Mouse (Mus musculus): ENCODE data around the gene Gtpbp8. TPM values are rescaled to one million over a fixed set of nuclear protein-coding genes. Genes with fewer than 3 reads are reported as not detected.

The Gtpbp8 gene
- polyA plus RNA-seq, 1 experiment from 2014 or later = 28.9 TPM

- ATAC-seq (ENCODE audit: low FRiP score, low TSS enrichment) = no peak
- no peak overlapping the region for H3K9ac ChIP-seq (replicated peaks; ENCODE audit: low read length)
- no peak overlapping the region for H3K4me2 ChIP-seq (replicated peaks; ENCODE audit: low read depth, low read length)
- no peak overlapping the region for H3K27ac ChIP-seq (ENCODE audit: low read length)
- no peaks in the 10 kb centered on the region for H3K36me3 ChIP-seq (ENCODE audit: insufficient read depth, low read length)
- H3K9me3 ChIP-seq (ENCODE audit: low read length) = no peaks in the 10 kb centered on the region
- H3K4me3 ChIP-seq (ENCODE audit: low read length) = no peak overlapping the region
- no peaks in the 10 kb centered on the region for H3K4me1 ChIP-seq (ENCODE audit: insufficient read depth, low read length)
- WGBS = 82% methylated on average over 7 of the region's 7 CpGs
- no peaks in the 10 kb centered on the region for H3K27me3 ChIP-seq (ENCODE audit: insufficient read depth, low read length)
Measured at GRCm38 (mm10) chr16:44767506-44767905, 21.3 kb upstream of the Gtpbp8 start.

DNA sequence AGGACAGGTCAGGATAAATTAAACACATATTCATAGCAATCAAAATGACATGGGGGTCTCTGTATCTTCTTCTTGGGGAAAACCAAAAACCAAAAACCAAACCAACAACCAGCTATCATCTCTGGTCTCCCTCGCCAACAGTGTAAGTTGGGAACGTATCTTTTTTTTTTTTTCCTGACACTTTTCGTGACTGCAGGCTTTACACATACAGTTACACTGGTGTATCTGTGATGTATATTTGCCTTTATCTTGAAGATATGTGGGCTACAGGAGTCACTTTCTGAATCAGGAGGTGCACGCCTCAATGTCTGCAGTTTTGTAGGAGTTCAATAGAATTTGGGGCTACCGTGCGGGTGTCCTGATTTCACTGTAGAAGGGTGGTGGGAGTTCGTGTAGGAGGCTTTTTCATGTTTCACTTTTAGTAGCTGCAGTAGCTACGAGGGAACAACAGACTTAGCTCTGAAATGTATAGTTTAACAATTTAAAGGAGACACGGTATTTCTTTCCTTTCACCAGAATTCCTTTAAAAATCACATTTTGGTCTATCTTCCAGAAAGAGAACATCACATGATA is 20.2 kb upstream of the Gtpbp8 start:
- Histone ChIP-seq H3K9me3 (ENCODE audit: low read length) (no peaks in the 10 kb centered on the region), H3K4me1 (ENCODE audit: insufficient read depth, low read length) (no peaks in the 10 kb centered on the region), H3K4me3 (ENCODE audit: low read length) (no peak overlapping the region), H3K27me3 (ENCODE audit: insufficient read depth, low read length) (no peaks in the 10 kb centered on the region), H3K27ac (ENCODE audit: low read length) (no peak overlapping the region), H3K4me2 (replicated peaks; ENCODE audit: low read depth, low read length) (no peak overlapping the region), H3K36me3 (ENCODE audit: insufficient read depth, low read length) (no peaks in the 10 kb centered on the region), H3K9ac (replicated peaks; ENCODE audit: low read length) (no peak overlapping the region)
- WGBS = 85% methylated on average over 9 of the region's 9 CpGs
- ATAC-seq (ENCODE audit: low FRiP score, low TSS enrichment) = no peak

GRCm38 (mm10) chr16:44765555-44766319 is 19.6 kb upstream of the Gtpbp8 start, which contains the start of gene Cd200r1:
Cd200r1 (plus strand) TSS chr16:44765736.
- no peak for ATAC-seq (ENCODE audit: low FRiP score, low TSS enrichment)
- no peak within 1 kb of the TSS for H3K4me2 ChIP-seq (replicated peaks; ENCODE audit: low read depth, low read length)
- H3K9me3 ChIP-seq (ENCODE audit: low read length) = no peaks in the 10 kb centered on the region
- no peaks in the 10 kb centered on the region for H3K4me1 ChIP-seq (ENCODE audit: insufficient read depth, low read length)
- H3K27me3 ChIP-seq (ENCODE audit: insufficient read depth, low read length) = no peaks in the 10 kb centered on the region
- WGBS = 79% methylated on average over 22 of the region's 22 CpGs
- H3K36me3 ChIP-seq (ENCODE audit: insufficient read depth, low read length) = no peaks in the 10 kb centered on the region
- H3K27ac ChIP-seq (ENCODE audit: low read length) = no peak within 1 kb of the TSS
- no peak within 1 kb of the TSS for H3K9ac ChIP-seq (replicated peaks; ENCODE audit: low read length)
- H3K4me3 ChIP-seq (ENCODE audit: low read length) = no peak within 1 kb of the TSS

DNA sequence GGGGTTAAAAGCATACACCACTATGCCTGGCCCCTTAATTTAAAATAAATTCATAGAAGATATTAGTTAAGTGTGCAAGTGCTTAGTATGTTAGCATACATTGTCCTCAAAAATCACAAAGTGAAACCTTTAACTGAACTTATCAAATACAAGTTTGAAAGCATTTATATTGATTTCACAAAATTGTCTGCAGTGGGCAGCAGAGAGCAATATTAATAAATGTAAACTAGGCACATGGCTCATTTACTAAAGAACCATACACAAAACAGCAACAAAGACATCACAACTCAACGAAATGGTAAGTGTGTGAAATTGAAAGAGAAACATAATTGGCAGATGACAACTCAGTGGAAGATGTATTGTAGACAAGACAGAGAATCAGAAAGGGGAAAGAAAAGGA is 15.6 kb upstream of the Gtpbp8 start:
- Histone ChIP-seq H3K4me1 (ENCODE audit: insufficient read depth, low read length) (no peaks in the 10 kb centered on the region), H3K27me3 (ENCODE audit: insufficient read depth, low read length) (no peaks in the 10 kb centered on the region), H3K36me3 (ENCODE audit: insufficient read depth, low read length) (no peaks in the 10 kb centered on the region), H3K4me3 (ENCODE audit: low read length) (no peak overlapping the region), H3K4me2 (replicated peaks; ENCODE audit: low read depth, low read length) (no peak overlapping the region), H3K9me3 (ENCODE audit: low read length) (no peaks in the 10 kb centered on the region), H3K9ac (replicated peaks; ENCODE audit: low read length) (no peak overlapping the region), H3K27ac (ENCODE audit: low read length) (no peak overlapping the region)
- ATAC-seq (ENCODE audit: low FRiP score, low TSS enrichment) = no peak
- 68% methylated on average over 1 of the region's 1 CpGs for WGBS

DNA sequence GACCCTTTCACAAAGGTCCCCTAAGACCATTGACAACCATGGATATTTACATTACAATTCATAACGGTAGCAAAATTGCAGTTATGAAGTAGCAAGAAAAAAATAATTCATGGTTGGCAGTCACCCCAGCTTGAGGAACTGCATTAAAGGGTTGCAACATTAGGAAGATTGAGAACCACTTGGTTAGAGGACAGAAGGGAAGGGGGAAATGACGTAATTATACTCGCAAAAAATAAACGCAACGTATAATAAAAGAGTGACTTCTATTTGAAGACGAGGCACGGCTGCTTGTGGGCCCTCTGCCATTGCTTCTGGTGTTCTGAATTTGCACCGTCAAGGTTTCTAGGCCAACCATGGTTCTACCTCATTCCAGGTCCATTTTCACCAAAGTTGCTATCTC is 11.5 kb upstream of the Gtpbp8 start:
- Histone ChIP-seq H3K27ac (ENCODE audit: low read length) (no peak overlapping the region), H3K4me3 (ENCODE audit: low read length) (no peak overlapping the region), H3K4me2 (replicated peaks; ENCODE audit: low read depth, low read length) (no peak overlapping the region), H3K9ac (replicated peaks; ENCODE audit: low read length) (no peak overlapping the region), H3K36me3 (ENCODE audit: insufficient read depth, low read length) (no peaks in the 10 kb centered on the region), H3K27me3 (ENCODE audit: insufficient read depth, low read length) (no peaks in the 10 kb centered on the region), H3K9me3 (ENCODE audit: low read length) (no peaks in the 10 kb centered on the region), H3K4me1 (ENCODE audit: insufficient read depth, low read length) (no peaks in the 10 kb centered on the region)
- WGBS = 72% methylated on average over 8 of the region's 8 CpGs
- no peak for ATAC-seq (ENCODE audit: low FRiP score, low TSS enrichment)

- Histone ChIP-seq H3K27ac (ENCODE audit: low read length) (no peak overlapping the region), H3K9ac (replicated peaks; ENCODE audit: low read length) (no peak overlapping the region), H3K4me1 (ENCODE audit: insufficient read depth, low read length) (peaks cover 17% of the 10 kb centered on the region), H3K36me3 (ENCODE audit: insufficient read depth, low read length) (no peaks in the 10 kb centered on the region), H3K9me3 (ENCODE audit: low read length) (no peaks in the 10 kb centered on the region), H3K4me2 (replicated peaks; ENCODE audit: low read depth, low read length) (no peak overlapping the region), H3K4me3 (ENCODE audit: low read length) (no peak overlapping the region), H3K27me3 (ENCODE audit: insufficient read depth, low read length) (no peaks in the 10 kb centered on the region)
- 58% methylated on average over 3 of the region's 3 CpGs for WGBS
- no peak for ATAC-seq (ENCODE audit: low FRiP score, low TSS enrichment)
Measured at GRCm38 (mm10) chr16:44748007-44748406, 1.8 kb upstream of the Gtpbp8 start.

DNA sequence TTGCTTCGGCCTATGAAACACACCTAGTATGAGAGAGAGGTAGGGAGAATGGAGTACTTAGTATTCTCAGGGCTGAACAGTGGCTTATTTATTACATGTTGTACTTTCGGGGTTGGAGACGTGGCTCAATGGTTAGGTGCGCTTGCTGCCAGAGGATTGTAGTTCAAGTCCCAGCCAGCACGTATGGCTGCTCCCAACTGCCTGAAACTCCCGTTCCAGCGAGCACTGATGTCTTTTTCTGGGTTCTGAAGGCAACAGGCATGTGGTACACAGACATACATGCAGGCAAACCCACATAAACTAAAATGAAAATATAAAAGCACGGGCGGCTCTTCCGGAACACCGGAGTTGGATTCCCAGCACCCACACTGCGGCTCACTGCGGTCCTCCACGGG is 695 bp downstream of the Gtpbp8 start:
- peaks cover 10% of the 10 kb centered on the region for H3K36me3 ChIP-seq (ENCODE audit: insufficient read depth, low read length)
- no peaks in the 10 kb centered on the region for H3K9me3 ChIP-seq (ENCODE audit: low read length)
- H3K4me3 ChIP-seq (ENCODE audit: low read length) = peak overlapping the region; percentile 82
- H3K27me3 ChIP-seq (ENCODE audit: insufficient read depth, low read length) = no peaks in the 10 kb centered on the region
- H3K27ac ChIP-seq (ENCODE audit: low read length) = peak overlapping the region; percentile 97
- H3K9ac ChIP-seq (replicated peaks; ENCODE audit: low read length) = peak overlapping the region; percentile 84
- peaks cover 17% of the 10 kb centered on the region for H3K4me1 ChIP-seq (ENCODE audit: insufficient read depth, low read length)
- WGBS = 6% methylated on average over 14 of the region's 14 CpGs
- no peak; the same call in 1 of the 2 replicates for ATAC-seq (ENCODE audit: low FRiP score, low TSS enrichment)
- H3K4me2 ChIP-seq (replicated peaks; ENCODE audit: low read depth, low read length) = peak overlapping the region; percentile 89

- WGBS = 95% methylated on average over 1 of the region's 1 CpGs
- no peak for ATAC-seq (ENCODE audit: low FRiP score, low TSS enrichment)
Measured at GRCm38 (mm10) chr16:44742753-44743152, 3.4 kb downstream of the Gtpbp8 start.

GRCm38 (mm10) chr16:44736118-44736517 is 10.0 kb downstream of the Gtpbp8 start:
- ATAC-seq (ENCODE audit: low FRiP score, low TSS enrichment) = no peak
- WGBS = 80% methylated on average over 4 of the region's 4 CpGs

More at GRCm38 (mm10) chr16:44742753-44743152, 3.4 kb downstream of the Gtpbp8 start:
- no peak overlapping the region for H3K27ac ChIP-seq (ENCODE audit: low read length)
- H3K9me3 ChIP-seq (ENCODE audit: low read length) = no peaks in the 10 kb centered on the region
- H3K4me2 ChIP-seq (replicated peaks; ENCODE audit: low read depth, low read length) = no peak overlapping the region
- H3K4me1 ChIP-seq (ENCODE audit: insufficient read depth, low read length) = peaks cover 17% of the 10 kb centered on the region
- H3K4me3 ChIP-seq (ENCODE audit: low read length) = no peak overlapping the region
- H3K9ac ChIP-seq (replicated peaks; ENCODE audit: low read length) = no peak overlapping the region
- no peaks in the 10 kb centered on the region for H3K27me3 ChIP-seq (ENCODE audit: insufficient read depth, low read length)
- peaks cover 26% of the 10 kb centered on the region for H3K36me3 ChIP-seq (ENCODE audit: insufficient read depth, low read length)

GRCm38 (mm10) chr16:44735676-44736075 is 10.5 kb downstream of the Gtpbp8 start:
- Histone ChIP-seq H3K4me2 (replicated peaks; ENCODE audit: low read depth, low read length) (no peak overlapping the region), H3K9ac (replicated peaks; ENCODE audit: low read length) (no peak overlapping the region), H3K4me1 (ENCODE audit: insufficient read depth, low read length) (no peaks in the 10 kb centered on the region), H3K9me3 (ENCODE audit: low read length) (no peaks in the 10 kb centered on the region), H3K27me3 (ENCODE audit: insufficient read depth, low read length) (no peaks in the 10 kb centered on the region), H3K4me3 (ENCODE audit: low read length) (no peak overlapping the region), H3K36me3 (ENCODE audit: insufficient read depth, low read length) (peaks cover 73% of the 10 kb centered on the region), H3K27ac (ENCODE audit: low read length) (no peak overlapping the region)
- 91% methylated on average over 5 of the region's 5 CpGs for WGBS
- ATAC-seq (ENCODE audit: low FRiP score, low TSS enrichment) = no peak

More at GRCm38 (mm10) chr16:44736118-44736517, 10.0 kb downstream of the Gtpbp8 start:
- Histone ChIP-seq H3K27ac (ENCODE audit: low read length) (no peak overlapping the region), H3K27me3 (ENCODE audit: insufficient read depth, low read length) (no peaks in the 10 kb centered on the region), H3K4me1 (ENCODE audit: insufficient read depth, low read length) (no peaks in the 10 kb centered on the region), H3K9ac (replicated peaks; ENCODE audit: low read length) (no peak overlapping the region), H3K36me3 (ENCODE audit: insufficient read depth, low read length) (peaks cover 73% of the 10 kb centered on the region), H3K4me2 (replicated peaks; ENCODE audit: low read depth, low read length) (no peak overlapping the region), H3K9me3 (ENCODE audit: low read length) (no peaks in the 10 kb centered on the region), H3K4me3 (ENCODE audit: low read length) (no peak overlapping the region)
